Mouse (Mus musculus) liver, adult 2 months (tissue): ENCODE data around the gene Ntmt1. TPM values are rescaled to one million over a fixed set of nuclear protein-coding genes. Genes with fewer than 3 reads are reported as not detected.
A peak's percentile ranks its signal among the peaks of the same experiment; 100 is the strongest.

Experiments
- DNase-seq: peaks from one replicate; pipeline ENCODE4 v3.0.0-alpha.2; 2011; ENCODE audit warnings: low read depth, low spot score; ENCODE audit errors: extremely low read depth
- H3K27ac ChIP-seq: fragments of 200-500 bp; replicated peaks from 2 replicates; pipeline ENCODE4 v1.5.1; 2012; ENCODE audit warnings: low read depth, mild to moderate bottlenecking, control low read depth, inconsistent platforms, low read length; ENCODE audit not compliant: insufficient read depth
- H3K27me3 ChIP-seq: fragments of 200-500 bp; 2 replicates; pipeline ENCODE4 v1.6.1; 2012; ENCODE audit warnings: mild to moderate bottlenecking, moderate library complexity, low read length, inconsistent platforms; ENCODE audit not compliant: control insufficient read depth, insufficient read depth
- H3K36me3 ChIP-seq: fragments of 200-500 bp; 2 replicates; pipeline ENCODE4 v1.6.1; 2012; ENCODE audit warnings: low read length, inconsistent platforms; ENCODE audit not compliant: control insufficient read depth, insufficient read depth
- H3K4me1 ChIP-seq: fragments of 200-500 bp; 2 replicates; pipeline ENCODE4 v1.6.1; 2011; ENCODE audit warnings: low read length; ENCODE audit not compliant: control insufficient read depth, insufficient read depth
- H3K4me3 ChIP-seq: fragments of 200-500 bp; 2 replicates; pipeline ENCODE4 v1.5.1; 2011; ENCODE audit warnings: low read depth, mild to moderate bottlenecking, control low read depth, low read length, moderate library complexity; ENCODE audit not compliant: insufficient read depth
- H3K79me2 ChIP-seq: fragments of 200-500 bp; 2 replicates; pipeline ENCODE4 v1.6.1; 2012; ENCODE audit warnings: inconsistent platforms, mild to moderate bottlenecking, low read length, moderate library complexity; ENCODE audit not compliant: control insufficient read depth, insufficient read depth
- H3K9ac ChIP-seq: fragments of 200-500 bp; 2 replicates; pipeline ENCODE4 v1.6.1; 2012; ENCODE audit warnings: low read depth, mild to moderate bottlenecking, control low read depth, inconsistent platforms, low read length
- CTCF ChIP-seq: fragments of 200-500 bp; IDR thresholded peaks from 2 replicates; pipeline ENCODE4 v1.5.1; 2011; ENCODE audit warnings: low read depth, low read length, control low read depth
- POLR2A ChIP-seq: fragments of 200-500 bp; IDR thresholded peaks from 2 replicates; pipeline ENCODE4 v1.6.1; 2011; ENCODE audit warnings: low read length, control low read depth; ENCODE audit not compliant: insufficient read depth; ENCODE audit errors: extremely low read depth
- WGBS: fragments of 180-500 bp; shearing (Covaris S2); methylation state at CpG from one replicate; pipeline ENCODE4 v1.1.7; 2018; 5-methylcytosine and 5-hydroxymethylcytosine counted together
- polyA plus RNA-seq: library from polyadenylated mRNA; depleted of rRNA; stranded (reverse); fragments of >200 nt; gene quantifications from 2 replicates; pipeline ENCODE4 v1.2.3, GENCODE M21; 2012
- total RNA-seq: library from RNA; depleted of rRNA; stranded (reverse); fragments of >200 nt; gene quantifications from 2 replicates; pipeline ENCODE4 v1.2.3, GENCODE M21; 2014

Gene Ntmt1
- total and polyA plus RNA-seq, 2 experiments = 8.3 to 15.9 TPM

GRCm38 (mm10) chr2:30771806-30772460, 35.7 kb upstream of the Ntmt1 start:
- Histone ChIP-seq H3K9ac (peak overlapping the region; percentile 69), H3K4me1 (peaks cover 9% of the 10 kb centered on the region), H3K27ac (peak overlapping the region; percentile 65), H3K27me3 (no peaks in the 10 kb centered on the region), H3K36me3 (no peaks in the 10 kb centered on the region), H3K4me3 (peak overlapping the region; percentile 45), H3K79me2 (no peaks in the 10 kb centered on the region)
- DNase-seq = peak; percentile 87
- WGBS = 2% methylated on average over 19 of the region's 19 CpGs
- TF ChIP-seq CTCF = no peak
- TF ChIP-seq POLR2A = no peak

- H3K27ac ChIP-seq = peak overlapping the region; percentile 65
- H3K4me3 ChIP-seq = no peak overlapping the region
- no peak overlapping the region for H3K9ac ChIP-seq
- H3K79me2 ChIP-seq = no peaks in the 10 kb centered on the region
- DNase-seq = peak; percentile 39
- WGBS = 40% methylated on average over 15 of the region's 15 CpGs
- no peaks in the 10 kb centered on the region for H3K27me3 ChIP-seq
- no peaks in the 10 kb centered on the region for H3K36me3 ChIP-seq
- TF ChIP-seq POLR2A = no peak
- no peak for TF ChIP-seq CTCF
- peaks cover 9% of the 10 kb centered on the region for H3K4me1 ChIP-seq
Observed at GRCm38 (mm10) chr2:30772581-30773312, 34.9 kb upstream of the Ntmt1 start.

GRCm38 (mm10) chr2:30773313-30774005, 34.2 kb upstream of the Ntmt1 start:
- no peak overlapping the region for H3K9ac ChIP-seq
- TF ChIP-seq CTCF (no peak), POLR2A (no peak)
- H3K27ac ChIP-seq = peak overlapping the region; percentile 41
- WGBS = 45% methylated on average over 8 of the region's 8 CpGs
- H3K4me3 ChIP-seq = no peak overlapping the region
- H3K4me1 ChIP-seq = peaks cover 9% of the 10 kb centered on the region
- peak; percentile 81 for DNase-seq
- H3K36me3 ChIP-seq = no peaks in the 10 kb centered on the region
- no peaks in the 10 kb centered on the region for H3K79me2 ChIP-seq
- no peaks in the 10 kb centered on the region for H3K27me3 ChIP-seq

- DNase-seq = no peak
- Histone ChIP-seq H3K36me3 (no peaks in the 10 kb centered on the region), H3K4me3 (no peak overlapping the region), H3K4me1 (peaks cover 12% of the 10 kb centered on the region), H3K9ac (no peak overlapping the region), H3K27ac (no peak overlapping the region), H3K79me2 (no peaks in the 10 kb centered on the region), H3K27me3 (no peaks in the 10 kb centered on the region)
- 64% methylated on average over 3 of the region's 3 CpGs for WGBS
- TF ChIP-seq CTCF (no peak), POLR2A (no peak)
Observed at GRCm38 (mm10) chr2:30775955-30776354, 31.7 kb upstream of the Ntmt1 start.

- no peaks in the 10 kb centered on the region for H3K27me3 ChIP-seq
- H3K9ac ChIP-seq = no peak overlapping the region
- peaks cover 12% of the 10 kb centered on the region for H3K4me1 ChIP-seq
- 84% methylated on average over 3 of the region's 3 CpGs for WGBS
- no peaks in the 10 kb centered on the region for H3K79me2 ChIP-seq
- DNase-seq = no peak
- no peaks in the 10 kb centered on the region for H3K36me3 ChIP-seq
- no peak overlapping the region for H3K4me3 ChIP-seq
- no peak for TF ChIP-seq POLR2A
- no peak for TF ChIP-seq CTCF
- H3K27ac ChIP-seq = no peak overlapping the region
Observed at GRCm38 (mm10) chr2:30777266-30777665, 30.4 kb upstream of the Ntmt1 start.

GRCm38 (mm10) chr2:30778235-30778634, 29.4 kb upstream of the Ntmt1 start:
- Histone ChIP-seq H3K4me3 (no peak overlapping the region), H3K27ac (no peak overlapping the region), H3K36me3 (no peaks in the 10 kb centered on the region), H3K79me2 (no peaks in the 10 kb centered on the region), H3K9ac (no peak overlapping the region), H3K4me1 (peaks cover 12% of the 10 kb centered on the region), H3K27me3 (no peaks in the 10 kb centered on the region)
- no peak for DNase-seq
- TF ChIP-seq CTCF = no peak
- no peak for TF ChIP-seq POLR2A
- WGBS = 91% methylated on average over 4 of the region's 4 CpGs
